Mouse (Mus musculus) right cerebral cortex, adult 2 months (tissue): Measurements from ENCODE around the gene Hbq1b.
"Not testable (repeated sequence)": the region's sequence is repeated elsewhere in the genome, so short reads cannot be mapped to it uniquely, and the experiment has no call there.

ENCODE experiments used
- DNase-seq, 2 experiments: peaks; one replicate each; pipeline ENCODE4 v3.0.0; 2021 to 2022; ENCODE audit warnings: low spot score in 2 of 2

Gene Hbq1b

GRCm38 (mm10) chr11:32267964-32268363 is 18.8 kb upstream of the Hbq1b start:
- no peak for DNase-seq

- no peak for DNase-seq
Measured at GRCm38 (mm10) chr11:32268952-32269351, 17.8 kb upstream of the Hbq1b start.

GRCm38 (mm10) chr11:32271178-32271577 is 15.6 kb upstream of the Hbq1b start:
- DNase-seq = no peak

- no peak for DNase-seq
Measured at GRCm38 (mm10) chr11:32276347-32276746, 10.4 kb upstream of the Hbq1b start, which contains the start of gene Hba-x. Gene Hba-x (plus strand): TSS chr11:32276400.

GRCm38 (mm10) chr11:32277736-32278457 is 8.9 kb upstream of the Hbq1b start:
- DNase-seq = no peak

- no peak for DNase-seq
Measured at GRCm38 (mm10) chr11:32278458-32278957, 8.3 kb upstream of the Hbq1b start.

- no peak for DNase-seq
Measured at GRCm38 (mm10) chr11:32280646-32281045, 6.1 kb upstream of the Hbq1b start.

- DNase-seq = no peak
Measured at GRCm38 (mm10) chr11:32281416-32282144, 5.2 kb upstream of the Hbq1b start.

- DNase-seq = not testable (repeated sequence)
Measured at GRCm38 (mm10) chr11:32283091-32283777, 3.5 kb upstream of the Hbq1b start, which contains the start of gene Hba-a1. Gene Hba-a1 (plus strand): TSS chr11:32283511.

GRCm38 (mm10) chr11:32284582-32284981 is 2.2 kb upstream of the Hbq1b start:
- not testable (repeated sequence) for DNase-seq

- DNase-seq = no peak
Measured at GRCm38 (mm10) chr11:32285031-32285775, 1.6 kb upstream of the Hbq1b start.

GRCm38 (mm10) chr11:32285887-32286286 is 878 bp upstream of the Hbq1b start:
- not testable (repeated sequence) for DNase-seq

- no peak for DNase-seq
Measured at GRCm38 (mm10) chr11:32287493-32287825, 694 bp downstream of the Hbq1b start.

- DNase-seq = not testable (repeated sequence)
Measured at GRCm38 (mm10) chr11:32292819-32293218, 6.1 kb downstream of the Hbq1b start.

GRCm38 (mm10) chr11:32293479-32293878 is 6.7 kb downstream of the Hbq1b start:
- not testable (repeated sequence) for DNase-seq

GRCm38 (mm10) chr11:32296203-32296602 is 9.4 kb downstream of the Hbq1b start, which contains the start of gene Hba-a2:
Gene Hba-a2 (plus strand): TSS chr11:32296489.
- DNase-seq = not testable (repeated sequence)

GRCm38 (mm10) chr11:32297417-32297816 is 10.7 kb downstream of the Hbq1b start:
- DNase-seq = not testable (repeated sequence)

GRCm38 (mm10) chr11:32297866-32298531 is 11.2 kb downstream of the Hbq1b start:
- no peak for DNase-seq

GRCm38 (mm10) chr11:32298532-32298918 is 11.8 kb downstream of the Hbq1b start:
- no peak for DNase-seq

- DNase-seq = peak; percentile 72 to 77
Measured at GRCm38 (mm10) chr11:32299865-32300264, 13.1 kb downstream of the Hbq1b start, which contains the start of gene Hbq1a. Gene Hbq1a (plus strand): TSS chr11:32300069.
